Mouse (Mus musculus) limb, embryonic 12.5 days (tissue): ENCODE measurements at regions not wholly inside any gene's neighbourhood (a gene's known extent, or its start where the extent isn't known, plus 50 kb on each side); places are given as distances from the start of the nearest gene placed in this dataset.

ENCODE experiments used
- ATAC-seq: fragments of 200-750 bp; cut with Nextera tagmentation; 2 replicates; pipeline ENCODE4 v1.8.0; 2017; ENCODE audit warnings: low read depth, moderate TSS enrichment; ENCODE audit not compliant: insufficient number of reproducible peaks, insufficient read depth, low FRiP score, low TSS enrichment
- H3K27ac ChIP-seq: fragments of 300-500 bp; sonication (generic); 2 replicates; pipeline ENCODE4 v1.5.1; 2016; ENCODE audit warnings: mild to moderate bottlenecking, moderate library complexity
- H3K27me3 ChIP-seq: fragments of 300-500 bp; sonication (generic); 2 replicates; pipeline ENCODE4 v1.6.1; 2016; ENCODE audit warnings: mild to moderate bottlenecking, moderate library complexity
- H3K36me3 ChIP-seq: fragments of 300-500 bp; sonication (generic); 2 replicates; pipeline ENCODE4 v1.6.1; 2016; ENCODE audit warnings: mild to moderate bottlenecking, moderate library complexity
- H3K4me1 ChIP-seq: fragments of 300-500 bp; sonication (generic); replicated peaks from 2 replicates; pipeline ENCODE4 v1.6.1; 2016
- H3K4me2 ChIP-seq: fragments of 300-500 bp; sonication (generic); 2 replicates; pipeline ENCODE4 v1.6.1; 2016; ENCODE audit warnings: mild to moderate bottlenecking, moderate library complexity
- H3K4me3 ChIP-seq: fragments of 300-500 bp; sonication (generic); replicated peaks from 2 replicates; pipeline ENCODE4 v1.5.1; 2016; ENCODE audit warnings: mild to moderate bottlenecking
- H3K9ac ChIP-seq: fragments of 300-500 bp; sonication (generic); replicated peaks from 2 replicates; pipeline ENCODE4 v1.6.1; 2016; ENCODE audit warnings: mild to moderate bottlenecking, moderate library complexity
- H3K9me3 ChIP-seq: fragments of 300-500 bp; sonication (generic); 2 replicates; pipeline ENCODE4 v1.6.1; 2016; ENCODE audit warnings: mild to moderate bottlenecking, moderate library complexity
- WGBS: fragments of 180-500 bp; shearing (Covaris S2); methylation state at CpG from one replicate; pipeline ENCODE4 v1.1.7; 2016; 5-methylcytosine and 5-hydroxymethylcytosine counted together

DNA sequence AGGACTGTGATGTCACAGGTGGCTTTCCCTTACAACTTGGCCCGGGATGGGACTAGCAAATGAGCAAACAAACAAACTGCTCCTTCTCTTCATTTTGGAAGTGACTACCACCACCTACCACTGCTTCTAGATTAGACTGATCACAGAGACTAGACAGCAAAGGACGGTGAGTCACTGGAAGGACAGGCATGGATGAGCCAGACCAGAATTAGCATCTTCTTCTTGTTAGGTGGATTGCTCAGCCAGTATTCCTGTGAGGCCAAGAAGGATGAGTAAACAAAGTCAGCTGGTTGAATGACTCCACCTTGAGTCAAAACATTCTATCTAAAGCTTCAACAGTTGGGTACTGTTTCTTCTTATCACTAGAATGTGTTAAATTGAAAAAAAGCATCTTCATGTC, 385.1 kb upstream of the Mon1b start:
- H3K9ac ChIP-seq: no peak overlapping the region
- no peak overlapping the region for H3K27ac ChIP-seq
- H3K27me3 ChIP-seq: no peaks in the 10 kb centered on the region
- 88% methylated on average over 2 of the region's 2 CpGs for WGBS
- no peaks in the 10 kb centered on the region for H3K9me3 ChIP-seq
- H3K36me3 ChIP-seq: no peaks in the 10 kb centered on the region
- H3K4me3 ChIP-seq: no peak overlapping the region
- no peaks in the 10 kb centered on the region for H3K4me1 ChIP-seq
- H3K4me2 ChIP-seq: no peak overlapping the region
- no peak for ATAC-seq

DNA sequence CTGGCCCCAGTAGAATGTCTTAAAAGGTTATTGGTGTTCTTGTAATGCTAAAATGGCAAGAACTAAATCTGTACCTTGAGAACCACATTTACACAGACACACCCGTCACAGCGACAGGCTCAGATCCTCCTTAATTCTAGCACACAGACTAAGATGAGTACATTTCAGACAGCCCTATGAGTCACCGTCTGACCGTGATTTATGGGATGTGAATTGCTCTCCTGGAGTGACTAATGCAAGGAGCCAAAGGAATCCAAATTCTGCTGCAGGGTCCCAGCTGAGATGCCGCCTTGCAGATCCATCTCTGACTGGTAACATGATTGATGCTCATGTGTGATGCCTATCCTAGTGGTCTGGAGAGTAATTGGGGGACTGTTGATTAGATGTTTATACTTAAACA, 381.3 kb upstream of the Mon1b start:
- WGBS: 64% methylated on average over 5 of the region's 5 CpGs
- H3K4me1 ChIP-seq: no peaks in the 10 kb centered on the region
- no peak overlapping the region for H3K9ac ChIP-seq
- H3K27me3 ChIP-seq: no peaks in the 10 kb centered on the region
- no peaks in the 10 kb centered on the region for H3K9me3 ChIP-seq
- ATAC-seq: no peak
- H3K36me3 ChIP-seq: no peaks in the 10 kb centered on the region
- no peak overlapping the region for H3K4me2 ChIP-seq
- no peak overlapping the region for H3K4me3 ChIP-seq
- H3K27ac ChIP-seq: no peak overlapping the region

GRCm38 (mm10) chr8:113259477-113259876, 375.9 kb upstream of the Mon1b start:
- H3K36me3 ChIP-seq: no peaks in the 10 kb centered on the region
- H3K9ac ChIP-seq: no peak overlapping the region
- no peak overlapping the region for H3K4me3 ChIP-seq
- H3K4me1 ChIP-seq: no peaks in the 10 kb centered on the region
- no peaks in the 10 kb centered on the region for H3K9me3 ChIP-seq
- ATAC-seq: no peak
- no peaks in the 10 kb centered on the region for H3K27me3 ChIP-seq
- 97% methylated on average over 1 of the region's 1 CpGs for WGBS
- H3K4me2 ChIP-seq: no peak overlapping the region
- no peak overlapping the region for H3K27ac ChIP-seq

- no peak overlapping the region for H3K27ac ChIP-seq
- no peaks in the 10 kb centered on the region for H3K9me3 ChIP-seq
- WGBS: 75% methylated on average over 3 of the region's 3 CpGs
- H3K4me3 ChIP-seq: no peak overlapping the region
- H3K4me1 ChIP-seq: no peaks in the 10 kb centered on the region
- H3K9ac ChIP-seq: no peak overlapping the region
- no peak for ATAC-seq
- H3K36me3 ChIP-seq: no peaks in the 10 kb centered on the region
- H3K27me3 ChIP-seq: no peaks in the 10 kb centered on the region
- no peak overlapping the region for H3K4me2 ChIP-seq
Measured at GRCm38 (mm10) chr8:113263296-113263695, 372.1 kb upstream of the Mon1b start.

DNA sequence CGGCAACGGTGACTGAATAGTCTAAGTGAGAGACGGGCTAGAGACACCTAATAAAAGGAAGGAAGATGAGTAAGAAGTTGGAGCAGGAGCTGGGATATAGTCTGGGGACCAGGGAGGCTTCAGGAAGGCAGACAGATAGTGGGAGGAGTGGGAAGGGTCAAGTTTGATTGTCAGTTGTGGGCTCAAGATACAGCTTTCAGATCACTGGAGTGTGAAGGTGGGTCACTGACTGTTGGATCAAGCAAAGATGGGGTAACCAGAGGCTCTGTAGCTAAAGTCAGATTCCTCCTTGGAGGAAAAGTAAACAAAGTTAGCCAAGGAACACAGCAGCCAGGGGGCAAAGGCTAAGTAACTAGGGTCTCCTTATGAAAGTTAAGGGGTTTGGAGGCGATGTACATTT, 364.1 kb upstream of the Mon1b start:
- Histone ChIP-seq H3K9ac (no peak overlapping the region), H3K27ac (no peak overlapping the region), H3K9me3 (no peaks in the 10 kb centered on the region), H3K4me1 (no peaks in the 10 kb centered on the region), H3K27me3 (no peaks in the 10 kb centered on the region), H3K4me3 (no peak overlapping the region), H3K36me3 (no peaks in the 10 kb centered on the region), H3K4me2 (no peak overlapping the region)
- ATAC-seq: no peak
- 93% methylated on average over 4 of the region's 4 CpGs for WGBS

- 77% methylated on average over 4 of the region's 4 CpGs for WGBS
- H3K4me2 ChIP-seq: no peak overlapping the region
- no peak overlapping the region for H3K4me3 ChIP-seq
- no peak overlapping the region for H3K9ac ChIP-seq
- no peaks in the 10 kb centered on the region for H3K4me1 ChIP-seq
- no peaks in the 10 kb centered on the region for H3K36me3 ChIP-seq
- no peak overlapping the region for H3K27ac ChIP-seq
- ATAC-seq: no peak
- H3K27me3 ChIP-seq: no peaks in the 10 kb centered on the region
- no peaks in the 10 kb centered on the region for H3K9me3 ChIP-seq
Measured at GRCm38 (mm10) chr8:113300273-113300843, 335.0 kb upstream of the Mon1b start.

GRCm38 (mm10) chr8:113303426-113303825, 332.0 kb upstream of the Mon1b start:
- Histone ChIP-seq H3K9me3 (no peaks in the 10 kb centered on the region), H3K4me2 (no peak overlapping the region), H3K4me1 (no peaks in the 10 kb centered on the region), H3K4me3 (no peak overlapping the region), H3K27me3 (no peaks in the 10 kb centered on the region), H3K9ac (no peak overlapping the region), H3K36me3 (no peaks in the 10 kb centered on the region), H3K27ac (no peak overlapping the region)
- 82% methylated on average over 8 of the region's 8 CpGs for WGBS
- no peak for ATAC-seq

GRCm38 (mm10) chr8:113317169-113317568, 318.2 kb upstream of the Mon1b start:
- Histone ChIP-seq H3K9ac (no peak overlapping the region), H3K9me3 (no peaks in the 10 kb centered on the region), H3K36me3 (no peaks in the 10 kb centered on the region), H3K4me2 (no peak overlapping the region), H3K27ac (no peak overlapping the region), H3K4me3 (no peak overlapping the region), H3K4me1 (no peaks in the 10 kb centered on the region), H3K27me3 (no peaks in the 10 kb centered on the region)
- ATAC-seq: no peak
- WGBS: 59% methylated on average over 3 of the region's 3 CpGs

DNA sequence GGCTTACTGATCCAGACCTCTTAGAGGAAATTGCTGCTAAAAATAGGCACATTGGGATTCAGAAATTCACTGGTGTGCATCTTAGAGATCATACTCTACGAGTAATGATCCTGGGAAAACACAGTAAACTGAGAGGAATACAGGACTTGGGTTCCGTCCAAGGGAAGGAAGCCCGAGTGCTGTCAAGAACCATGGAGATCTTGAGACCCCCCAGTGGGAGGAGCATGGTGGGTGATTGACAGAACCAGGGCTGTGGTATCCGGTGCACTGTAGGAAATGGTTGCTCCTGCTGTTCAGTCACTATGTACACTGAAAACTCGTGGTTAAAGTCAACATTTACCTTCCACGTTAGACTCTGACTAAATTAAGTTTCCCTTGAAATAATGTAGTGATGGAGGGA, 303.8 kb upstream of the Mon1b start:
- ATAC-seq: no peak
- Histone ChIP-seq H3K9me3 (no peaks in the 10 kb centered on the region), H3K36me3 (no peaks in the 10 kb centered on the region), H3K4me1 (0 out of 2 replicates have a peak, but pooled peaks cover 2% of the 10 kb centered on the region), H3K27me3 (no peaks in the 10 kb centered on the region), H3K9ac (no peak overlapping the region), H3K4me2 (no peak overlapping the region), H3K4me3 (no peak overlapping the region), H3K27ac (no peak overlapping the region)
- 85% methylated on average over 6 of the region's 6 CpGs for WGBS

- Histone ChIP-seq H3K27me3 (no peaks in the 10 kb centered on the region), H3K9ac (no peak overlapping the region), H3K27ac (no peak overlapping the region), H3K9me3 (no peaks in the 10 kb centered on the region), H3K36me3 (no peaks in the 10 kb centered on the region), H3K4me2 (no peak overlapping the region), H3K4me3 (no peak overlapping the region), H3K4me1 (no peaks in the 10 kb centered on the region)
- no peak for ATAC-seq
- 63% methylated on average over 10 of the region's 10 CpGs for WGBS
Measured at GRCm38 (mm10) chr8:113341306-113341705, 294.1 kb upstream of the Mon1b start.

DNA sequence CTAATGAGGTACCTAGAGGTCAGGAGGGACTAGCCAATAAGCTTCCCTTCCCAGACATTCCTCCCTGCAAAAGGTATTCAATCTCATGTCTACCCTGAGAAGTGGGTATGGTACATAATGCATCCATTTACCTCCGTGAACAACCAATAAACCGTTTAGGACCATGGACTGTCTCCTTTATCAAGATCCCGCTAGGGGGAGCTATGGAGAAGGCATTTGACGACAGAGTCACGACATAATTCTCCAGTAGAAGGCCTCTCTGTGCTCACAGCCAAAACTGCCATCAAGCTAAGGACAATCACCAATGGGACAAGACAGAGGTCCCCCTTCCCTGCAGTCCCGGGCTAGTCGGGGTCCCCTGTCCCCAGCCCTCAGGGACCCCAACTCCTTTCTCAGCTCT, 273.5 kb upstream of the Mon1b start:
- Histone ChIP-seq H3K4me3 (no peak overlapping the region), H3K9me3 (no peaks in the 10 kb centered on the region), H3K36me3 (no peaks in the 10 kb centered on the region), H3K9ac (no peak overlapping the region), H3K27me3 (no peaks in the 10 kb centered on the region), H3K27ac (no peak overlapping the region), H3K4me1 (no peaks in the 10 kb centered on the region), H3K4me2 (no peak overlapping the region)
- ATAC-seq: no peak
- WGBS: 55% methylated on average over 7 of the region's 7 CpGs

- no peak overlapping the region for H3K9ac ChIP-seq
- H3K36me3 ChIP-seq: no peaks in the 10 kb centered on the region
- H3K27ac ChIP-seq: no peak overlapping the region
- H3K9me3 ChIP-seq: no peaks in the 10 kb centered on the region
- no peak for ATAC-seq
- H3K27me3 ChIP-seq: peaks cover 2% of the 10 kb centered on the region; the same call in 1 of the 2 replicates
- no peaks in the 10 kb centered on the region for H3K4me1 ChIP-seq
- no peak overlapping the region for H3K4me3 ChIP-seq
- WGBS: 92% methylated on average over 9 of the region's 13 CpGs
- no peak overlapping the region for H3K4me2 ChIP-seq
Measured at GRCm38 (mm10) chr8:113364181-113364580, 271.2 kb upstream of the Mon1b start.
